Mouse (Mus musculus) forebrain, embryonic 14.5 days (tissue): Measurements from ENCODE around the gene Zfp697. TPM values are rescaled to one million over a fixed set of nuclear protein-coding genes. Genes with fewer than 3 reads are reported as not detected.
"Not testable (repeated sequence)": the region's sequence is repeated elsewhere in the genome, so short reads cannot be mapped to it uniquely, and the experiment has no call there.

ENCODE experiments used
- ATAC-seq: fragments of 200-750 bp; cut with Nextera tagmentation; 2 replicates; pipeline ENCODE4 v1.8.0; 2017; ENCODE audit warnings: mild to moderate bottlenecking, moderate library complexity
- DNase-seq: peaks from one replicate; pipeline ENCODE4 v3.0.0-alpha.2; 2015; ENCODE audit warnings: low spot score
- H3K27ac ChIP-seq: fragments of 300-500 bp; sonication (generic); 2 replicates; pipeline ENCODE4 v1.5.1; 2014; ENCODE audit warnings: low read depth, mild to moderate bottlenecking, control low read depth, low read length, moderate library complexity
- H3K27me3 ChIP-seq: fragments of 300-500 bp; sonication (generic); replicated peaks from 2 replicates; pipeline ENCODE4 v1.6.1; 2014; ENCODE audit warnings: low read length, control low read depth, mixed read lengths; ENCODE audit not compliant: control insufficient read depth, insufficient read depth
- H3K36me3 ChIP-seq: fragments of 300-500 bp; sonication (generic); 2 replicates; pipeline ENCODE4 v1.6.1; 2014; ENCODE audit warnings: low read length, control low read depth; ENCODE audit not compliant: control insufficient read depth, insufficient read depth
- H3K4me1 ChIP-seq: fragments of 300-500 bp; sonication (generic); 2 replicates; pipeline ENCODE4 v1.6.1; 2014; ENCODE audit warnings: antibody characterized with exemption, low read length, control low read depth; ENCODE audit not compliant: control insufficient read depth, insufficient read depth
- H3K4me2 ChIP-seq: fragments of 300-500 bp; sonication (generic); 2 replicates; pipeline ENCODE4 v1.6.1; 2014; ENCODE audit warnings: mild to moderate bottlenecking, control low read depth, low read length
- H3K4me3 ChIP-seq: fragments of 300-500 bp; sonication (generic); 2 replicates; pipeline ENCODE4 v1.5.1; 2014; ENCODE audit warnings: low read depth, low read length, control low read depth
- H3K9ac ChIP-seq: fragments of 300-500 bp; sonication (generic); 2 replicates; pipeline ENCODE4 v1.6.1; 2014; ENCODE audit warnings: mild to moderate bottlenecking, low read length, control low read depth, moderate library complexity
- H3K9me3 ChIP-seq: fragments of 300-500 bp; sonication (generic); replicated peaks from 2 replicates; pipeline ENCODE4 v1.6.1; 2016; ENCODE audit warnings: low read length, control low read depth, mixed read lengths; ENCODE audit not compliant: control insufficient read depth
- WGBS: fragments of 180-500 bp; shearing (Covaris S2); extraction: QIAGEN DNeasy Blood & Tissue Kit; methylation state at CpG from one replicate; pipeline ENCODE4 v1.1.7; 2014; 5-methylcytosine and 5-hydroxymethylcytosine counted together
- polyA plus RNA-seq: library from polyadenylated mRNA; unstranded; fragments of >200 nt; fragmentation: Nextera tagmentation; extraction: Ambion mirVana; gene quantifications from 2 replicates; pipeline ENCODE4 v1.2.1, GENCODE M21; 2014

Zfp697 gene
- polyA plus RNA-seq, 1 experiment from 2014 or later: 16.0 TPM

GRCm38 (mm10) chr3:98587721-98588120 is 205.5 kb downstream of the Zfp697 start:
- Histone ChIP-seq H3K4me3 (no peak overlapping the region), H3K9me3 (no peaks in the 10 kb centered on the region), H3K9ac (no peak overlapping the region), H3K36me3 (no peaks in the 10 kb centered on the region), H3K27me3 (no peaks in the 10 kb centered on the region), H3K27ac (no peak overlapping the region), H3K4me1 (no peaks in the 10 kb centered on the region), H3K4me2 (no peak overlapping the region)
- ATAC-seq (no peak), DNase-seq (no peak)
- WGBS: 88% methylated on average over 2 of the region's 2 CpGs

GRCm38 (mm10) chr3:98588707-98589106 is 206.4 kb downstream of the Zfp697 start, which contains the start of gene Gm10681:
Gene Gm10681, minus strand, starts transcription at chr3:98588807.
- DNase-seq (no peak), ATAC-seq (no peak)
- no peak within 1 kb of the TSS for H3K27ac ChIP-seq
- no peaks in the 10 kb centered on the region for H3K36me3 ChIP-seq
- H3K9ac ChIP-seq: no peak within 1 kb of the TSS
- H3K4me1 ChIP-seq: no peaks in the 10 kb centered on the region
- H3K4me3 ChIP-seq: no peak within 1 kb of the TSS
- H3K4me2 ChIP-seq: no peak within 1 kb of the TSS
- H3K9me3 ChIP-seq: no peaks in the 10 kb centered on the region
- no peaks in the 10 kb centered on the region for H3K27me3 ChIP-seq

- H3K9me3 ChIP-seq, H3K4me2 ChIP-seq, H3K4me3 ChIP-seq, H3K36me3 ChIP-seq, H3K27ac ChIP-seq, DNase-seq, H3K4me1 ChIP-seq, ATAC-seq, H3K27me3 ChIP-seq, H3K9ac ChIP-seq: not testable (repeated sequence)
Observed at GRCm38 (mm10) chr3:98613540-98613939, 231.3 kb downstream of the Zfp697 start.

GRCm38 (mm10) chr3:98613963-98614362 is 231.7 kb downstream of the Zfp697 start:
- H3K27ac ChIP-seq: no peak overlapping the region
- H3K4me3 ChIP-seq: no peak overlapping the region
- H3K4me1 ChIP-seq: no peaks in the 10 kb centered on the region
- H3K4me2 ChIP-seq: no peak overlapping the region
- DNase-seq: no peak
- no peak for ATAC-seq
- H3K9me3 ChIP-seq: no peaks in the 10 kb centered on the region
- no peaks in the 10 kb centered on the region for H3K27me3 ChIP-seq
- no peaks in the 10 kb centered on the region for H3K36me3 ChIP-seq
- H3K9ac ChIP-seq: no peak overlapping the region

- H3K4me3 ChIP-seq, H3K4me1 ChIP-seq, DNase-seq, H3K36me3 ChIP-seq, H3K9ac ChIP-seq, H3K27me3 ChIP-seq, ATAC-seq, H3K27ac ChIP-seq, H3K4me2 ChIP-seq, H3K9me3 ChIP-seq: not testable (repeated sequence)
- WGBS: 65% methylated on average over 2 of the region's 2 CpGs
Observed at GRCm38 (mm10) chr3:98614406-98614927, 232.2 kb downstream of the Zfp697 start.

GRCm38 (mm10) chr3:98616244-98616643 is 234.0 kb downstream of the Zfp697 start:
- not testable (repeated sequence) for H3K9ac ChIP-seq, H3K9me3 ChIP-seq, H3K4me2 ChIP-seq, H3K4me3 ChIP-seq, H3K27me3 ChIP-seq, DNase-seq, H3K27ac ChIP-seq, ATAC-seq, H3K36me3 ChIP-seq, H3K4me1 ChIP-seq
- 11% methylated on average over 2 of the region's 2 CpGs for WGBS

GRCm38 (mm10) chr3:98616786-98617185 is 234.5 kb downstream of the Zfp697 start:
- not testable (repeated sequence) for ATAC-seq

GRCm38 (mm10) chr3:98629633-98630032 is 247.4 kb downstream of the Zfp697 start:
- ATAC-seq: no peak
- no peaks in the 10 kb centered on the region for H3K9me3 ChIP-seq
- no peak overlapping the region for H3K9ac ChIP-seq
- no peak overlapping the region for H3K4me3 ChIP-seq
- no peak for DNase-seq
- no peaks in the 10 kb centered on the region for H3K4me1 ChIP-seq
- no peaks in the 10 kb centered on the region for H3K27me3 ChIP-seq
- no peak overlapping the region for H3K4me2 ChIP-seq
- 91% methylated on average over 3 of the region's 3 CpGs for WGBS
- no peaks in the 10 kb centered on the region for H3K36me3 ChIP-seq
- no peak overlapping the region for H3K27ac ChIP-seq

More at GRCm38 (mm10) chr3:98616786-98617185, 234.5 kb downstream of the Zfp697 start:
- DNase-seq, H3K4me1 ChIP-seq, H3K4me3 ChIP-seq, H3K9me3 ChIP-seq, H3K36me3 ChIP-seq, H3K27me3 ChIP-seq, H3K9ac ChIP-seq, H3K27ac ChIP-seq, H3K4me2 ChIP-seq: not testable (repeated sequence)
- 69% methylated on average over 1 of the region's 1 CpGs for WGBS

GRCm38 (mm10) chr3:98630152-98630551 is 247.9 kb downstream of the Zfp697 start, which contains the start of gene Hsd3b5:
Gene Hsd3b5, minus strand, starts transcription at chr3:98630252.
- ATAC-seq (no peak), DNase-seq (no peak)
- Histone ChIP-seq H3K9me3 (no peaks in the 10 kb centered on the region), H3K9ac (no peak within 1 kb of the TSS), H3K4me1 (no peaks in the 10 kb centered on the region), H3K27me3 (no peaks in the 10 kb centered on the region), H3K4me2 (no peak within 1 kb of the TSS), H3K4me3 (no peak within 1 kb of the TSS), H3K27ac (no peak within 1 kb of the TSS), H3K36me3 (no peaks in the 10 kb centered on the region)
